Mouse (Mus musculus) heart, adult 2 months (tissue): Measurements from ENCODE around the gene Prkci. TPM values are rescaled to one million over a fixed set of nuclear protein-coding genes. Genes with fewer than 3 reads are reported as not detected.

Experiments
- DNase-seq, 2 experiments: peaks; one replicate each; pipeline ENCODE4 v3.0.0; 2021
- H3K27ac ChIP-seq: fragments of 200-600 bp; 2 replicates; pipeline ENCODE4 v1.8.1; 2022
- H3K27me3 ChIP-seq: fragments of 200-500 bp; 2 replicates; pipeline ENCODE4 v1.6.1; 2012; ENCODE audit warnings: mild to moderate bottlenecking, low read length, inconsistent platforms, mixed read lengths; ENCODE audit not compliant: control insufficient read depth, insufficient read depth
- H3K36me3 ChIP-seq: fragments of 200-500 bp; 2 replicates; pipeline ENCODE4 v1.6.1; 2012; ENCODE audit warnings: low read length, inconsistent platforms; ENCODE audit not compliant: control insufficient read depth, insufficient read depth
- H3K4me1 ChIP-seq: fragments of 200-500 bp; 2 replicates; pipeline ENCODE4 v1.6.1; 2011; ENCODE audit warnings: low read length; ENCODE audit not compliant: control insufficient read depth, insufficient read depth
- H3K4me3 ChIP-seq: fragments of 200-600 bp; 2 replicates; pipeline ENCODE4 v1.8.1; 2022
- H3K79me2 ChIP-seq: fragments of 200-500 bp; replicated peaks from 2 replicates; pipeline ENCODE4 v1.6.1; 2012; ENCODE audit warnings: mild to moderate bottlenecking, inconsistent platforms, low read length, moderate library complexity, mixed read lengths; ENCODE audit not compliant: control insufficient read depth, insufficient read depth
- H3K9ac ChIP-seq: fragments of 200-500 bp; 2 replicates; pipeline ENCODE4 v1.6.1; 2012; ENCODE audit warnings: low read depth, mild to moderate bottlenecking, control low read depth, inconsistent platforms, low read length, mixed read lengths
- CTCF ChIP-seq: fragments of 200-600 bp; IDR thresholded peaks from 2 replicates; pipeline ENCODE4 v1.8.1; 2022; ENCODE audit warnings: antibody characterized with exemption, mild to moderate bottlenecking, moderate library complexity
- EP300 ChIP-seq: fragments of 200-500 bp; IDR thresholded peaks from 2 replicates; pipeline ENCODE4 v1.6.1; 2011; ENCODE audit warnings: low read depth, low read length, control low read depth; ENCODE audit not compliant: insufficient read depth
- POLR2A ChIP-seq: fragments of 200-500 bp; IDR thresholded peaks from 2 replicates; pipeline ENCODE4 v1.6.1; 2011; ENCODE audit warnings: mild to moderate bottlenecking, low read depth, low read length, control low read depth; ENCODE audit not compliant: insufficient read depth
- WGBS: fragments of 180-500 bp; shearing (Covaris S2); methylation state at CpG from one replicate; pipeline ENCODE4 v1.1.7; 2018; 5-methylcytosine and 5-hydroxymethylcytosine counted together
- intact Hi-C: fragments of 180-260 bp; cut with DNase I; formaldehyde crosslinking; loops from one replicate; pipeline ENCODE4 v1.15.1; 2025
- polyA plus RNA-seq: library from polyadenylated mRNA; depleted of rRNA; stranded (reverse); fragments of >200 nt; gene quantifications from 2 replicates; pipeline ENCODE4 v1.2.3, GENCODE M21; 2012
- total RNA-seq, 2 experiments: library from RNA; stranded (reverse); gene quantifications; 2 replicates each; pipeline ENCODE4 v1.2.3; 2021

Gene Prkci
- total and polyA plus RNA-seq, 3 experiments, result 6.4 to 13.7 (median 7.9) TPM

DNA sequence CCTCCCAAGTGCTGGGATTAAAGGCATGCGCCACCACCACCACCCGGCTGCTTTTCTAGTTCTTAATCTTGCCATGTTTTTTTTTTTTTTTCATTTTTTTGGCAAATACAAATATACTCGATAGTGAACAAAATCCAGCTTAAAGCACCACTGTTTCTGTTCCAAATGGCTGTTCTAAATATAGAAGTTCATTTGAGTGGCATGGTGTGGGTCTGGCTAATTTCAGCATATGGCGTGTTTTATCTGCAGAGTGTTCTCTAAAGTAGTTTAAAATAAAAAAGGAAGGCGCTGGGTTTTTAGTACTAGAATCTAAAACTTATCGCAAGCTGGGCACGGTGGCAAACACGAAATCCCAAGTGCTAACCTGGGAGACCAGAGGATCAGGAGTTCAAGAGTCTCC is 59.3 kb downstream of the Prkci start:
- TF ChIP-seq CTCF (no peak), EP300 (no peak), POLR2A (no peak)
- no peak overlapping the region for H3K4me3 ChIP-seq
- no peaks in the 10 kb centered on the region for H3K27me3 ChIP-seq
- WGBS, result 60% methylated on average over 8 of the region's 8 CpGs
- H3K9ac ChIP-seq, result no peak overlapping the region
- no peaks in the 10 kb centered on the region for H3K79me2 ChIP-seq
- H3K36me3 ChIP-seq, result no peaks in the 10 kb centered on the region
- H3K4me1 ChIP-seq, result no peaks in the 10 kb centered on the region
- H3K27ac ChIP-seq, result no peak overlapping the region
- intact Hi-C loops, result loop anchor here (5.0 kb wide), 2 partner anchors 58 to 547 kb away; partner anchors contain the start of gene Prkci
- DNase-seq, result no peak

- H3K4me1 ChIP-seq, result no peaks in the 10 kb centered on the region
- H3K79me2 ChIP-seq, result no peaks in the 10 kb centered on the region
- peak overlapping the region; percentile 58 for H3K4me3 ChIP-seq
- intact Hi-C loops, result loop anchor here (5.0 kb wide), 2 partner anchors 59 to 546 kb away; partner anchors contain the start of gene Prkci
- H3K9ac ChIP-seq, result peak overlapping the region; percentile 45
- peak overlapping the region; percentile 77 for H3K27ac ChIP-seq
- H3K27me3 ChIP-seq, result no peaks in the 10 kb centered on the region
- no peaks in the 10 kb centered on the region for H3K36me3 ChIP-seq
- DNase-seq, result peak; percentile 45 to 54
- WGBS, result 17% methylated on average over 17 of the region's 17 CpGs
- TF ChIP-seq EP300 (no peak), POLR2A (peak; percentile 42; the same call in 1 of the 2 replicates), CTCF (peak; percentile 14; the same call in 1 of the 2 replicates)
These were observed 60.6 kb downstream of the Prkci start for GRCm38 (mm10) chr3:31056047-31056650.

DNA sequence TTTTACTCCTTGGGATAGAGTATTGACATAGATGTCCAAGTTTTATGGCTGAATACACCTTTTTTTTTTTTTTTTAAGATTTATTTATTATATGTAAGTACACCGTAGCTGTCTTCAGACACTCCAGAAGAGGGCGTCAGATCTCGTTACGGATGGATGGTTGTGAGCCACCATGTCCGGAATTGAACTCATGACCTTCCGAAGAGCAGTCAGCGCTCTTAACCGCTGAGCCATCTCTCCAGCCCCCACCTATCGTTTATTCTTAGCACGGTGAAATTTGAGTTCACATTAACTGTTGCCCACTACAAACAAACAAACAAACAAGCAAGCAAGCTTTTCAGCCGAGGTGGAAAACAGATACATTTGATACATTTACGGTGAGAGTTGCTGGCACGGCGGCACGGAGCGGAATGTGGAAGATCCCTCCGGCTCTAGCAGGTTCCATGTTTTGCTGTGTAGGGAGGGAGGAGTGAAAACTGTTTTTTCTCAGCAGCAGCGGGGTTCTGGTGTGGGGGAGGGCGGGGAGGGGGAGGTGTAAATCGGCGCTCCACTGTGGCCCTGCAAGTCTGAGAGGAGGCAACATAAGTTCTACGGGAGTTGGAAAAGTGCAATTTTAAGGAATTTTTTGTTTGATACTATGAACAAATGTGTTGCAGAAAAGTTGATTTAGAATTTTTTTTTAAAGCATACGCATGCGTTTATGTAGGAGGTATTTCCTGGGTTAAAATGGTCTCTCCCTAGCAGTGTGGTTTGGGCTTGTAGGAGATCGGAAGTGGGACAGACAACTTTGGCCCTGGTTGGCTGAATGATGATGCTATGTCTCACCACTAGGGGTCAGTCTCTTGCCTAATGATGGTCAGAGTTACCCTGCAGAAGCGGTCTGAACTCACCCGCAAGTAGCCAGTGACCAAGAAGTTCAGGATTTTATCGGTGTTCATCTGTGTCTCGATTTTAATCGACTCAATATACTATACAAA is 61.4 kb downstream of the Prkci start:
- TF ChIP-seq CTCF (peak; percentile 97), POLR2A (no peak), EP300 (peak; percentile 97)
- Histone ChIP-seq H3K36me3 (no peaks in the 10 kb centered on the region), H3K79me2 (no peaks in the 10 kb centered on the region), H3K4me1 (no peaks in the 10 kb centered on the region), H3K4me3 (peak overlapping the region; percentile 58), H3K27me3 (no peaks in the 10 kb centered on the region), H3K9ac (peak overlapping the region; percentile 47), H3K27ac (peak overlapping the region; percentile 77)
- peak; percentile 65 to 85 for DNase-seq
- WGBS, result under 1% methylated on average over 30 of the region's 30 CpGs
- intact Hi-C loops, result loop anchor here (1.0 to 5.0 kb wide), 4 partner anchors 37 to 545 kb away; partner anchors contain the start of gene Prkci

DNA sequence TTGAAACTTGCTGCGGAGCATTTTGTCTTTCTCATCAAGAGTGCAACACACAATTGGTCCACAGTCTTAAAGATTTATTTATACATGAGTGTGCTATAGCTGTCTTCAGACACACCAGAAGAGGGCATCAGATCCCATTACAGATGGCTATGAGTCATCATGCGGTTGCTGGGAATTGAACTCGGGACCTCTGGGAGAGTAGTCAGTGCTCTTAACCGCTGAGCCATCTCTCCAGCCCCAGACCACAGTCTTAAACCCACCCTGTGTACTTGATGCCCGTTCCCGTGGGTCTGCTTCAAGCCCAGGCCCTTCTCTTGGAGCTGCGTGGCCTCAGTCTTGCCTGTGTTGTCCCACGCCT is 65.2 kb downstream of the Prkci start:
- Histone ChIP-seq H3K4me3 (no peak overlapping the region), H3K27ac (no peak overlapping the region; the same call in 1 of the 2 replicates), H3K9ac (no peak overlapping the region), H3K27me3 (no peaks in the 10 kb centered on the region), H3K79me2 (no peaks in the 10 kb centered on the region), H3K36me3 (no peaks in the 10 kb centered on the region), H3K4me1 (no peaks in the 10 kb centered on the region)
- no peak for DNase-seq
- 78% methylated on average over 8 of the region's 8 CpGs for WGBS
- intact Hi-C loops, result no loop called here
- TF ChIP-seq CTCF (no peak), EP300 (no peak), POLR2A (no peak)

- TF ChIP-seq EP300, result no peak
- no peak for TF ChIP-seq CTCF
- intact Hi-C loops, result no loop called here
- no peaks in the 10 kb centered on the region for H3K36me3 ChIP-seq
- H3K27ac ChIP-seq, result peak overlapping the region; percentile 22; the same call in 1 of the 2 replicates
- no peaks in the 10 kb centered on the region for H3K79me2 ChIP-seq
- peak; percentile 30 to 47 for DNase-seq
- no peaks in the 10 kb centered on the region for H3K27me3 ChIP-seq
- H3K9ac ChIP-seq, result no peak overlapping the region
- H3K4me1 ChIP-seq, result no peaks in the 10 kb centered on the region
- 52% methylated on average over 20 of the region's 20 CpGs for WGBS
- H3K4me3 ChIP-seq, result peak overlapping the region; percentile 4; the same call in 1 of the 2 replicates
These were observed 65.7 kb downstream of the Prkci start for GRCm38 (mm10) chr3:31061103-31061785.
